Mouse (Mus musculus) bone marrow macrophage, adult 2 months (primary cell): Measurements from ENCODE around the gene Hivep3. TPM values are rescaled to one million over a fixed set of nuclear protein-coding genes. Genes with fewer than 3 reads are reported as not detected.

Experiments
- H3K27ac ChIP-seq: 2 replicates; pipeline ENCODE4 v1.5.1; 2012; ENCODE audit warnings: low read depth, low read length; ENCODE audit not compliant: insufficient read depth
- H3K4me1 ChIP-seq: 2 replicates; pipeline ENCODE4 v1.6.1; 2012; ENCODE audit warnings: low read length; ENCODE audit not compliant: control insufficient read depth, insufficient read depth
- H3K4me3 ChIP-seq: 2 replicates; pipeline ENCODE4 v1.5.1; 2012; ENCODE audit warnings: mild to moderate bottlenecking, low read length, moderate library complexity; ENCODE audit not compliant: insufficient read depth
- CTCF ChIP-seq: IDR thresholded peaks from 2 replicates; pipeline ENCODE4 v1.5.1; 2012; ENCODE audit warnings: low read depth, mild to moderate bottlenecking, low read length, moderate library complexity
- POLR2A ChIP-seq: IDR thresholded peaks from 2 replicates; pipeline ENCODE4 v1.6.1; 2012; ENCODE audit warnings: mild to moderate bottlenecking, low read depth, low read length, borderline replicate concordance
- polyA plus RNA-seq: library from polyadenylated mRNA; stranded (reverse); fragments of >200 nt; gene quantifications from 2 replicates; pipeline ENCODE4 v1.2.4, GENCODE M21; 2012; ENCODE audit not compliant: missing spikeins, insufficient read depth, insufficient read length

Hivep3 gene
- polyA plus RNA-seq, 1 experiment = 19.8 TPM

GRCm38 (mm10) chr4:119914194-119914593 is 180.6 kb downstream of the Hivep3 start:
- Histone ChIP-seq H3K4me1 (peaks cover 22% of the 10 kb centered on the region), H3K4me3 (no peak overlapping the region), H3K27ac (no peak overlapping the region)
- TF ChIP-seq POLR2A = no peak
- no peak for TF ChIP-seq CTCF

GRCm38 (mm10) chr4:119915069-119915468 is 181.5 kb downstream of the Hivep3 start:
- H3K27ac ChIP-seq = no peak overlapping the region
- H3K4me3 ChIP-seq = no peak overlapping the region
- peaks cover 22% of the 10 kb centered on the region for H3K4me1 ChIP-seq
- TF ChIP-seq POLR2A = no peak
- no peak for TF ChIP-seq CTCF

- TF ChIP-seq POLR2A (no peak), CTCF (no peak)
- H3K4me1 ChIP-seq = peaks cover 7% of the 10 kb centered on the region
- no peak overlapping the region for H3K27ac ChIP-seq
- no peak overlapping the region for H3K4me3 ChIP-seq
These were observed 183.9 kb downstream of the Hivep3 start for GRCm38 (mm10) chr4:119917502-119917901.

GRCm38 (mm10) chr4:119919349-119919748 is 185.8 kb downstream of the Hivep3 start:
- no peak overlapping the region for H3K27ac ChIP-seq
- no peak overlapping the region for H3K4me3 ChIP-seq
- TF ChIP-seq CTCF = no peak
- TF ChIP-seq POLR2A = no peak
- H3K4me1 ChIP-seq = no peaks in the 10 kb centered on the region; the same call in 1 of the 2 replicates

GRCm38 (mm10) chr4:119921022-119921717 is 187.6 kb downstream of the Hivep3 start:
- H3K4me3 ChIP-seq = no peak overlapping the region
- TF ChIP-seq POLR2A (no peak), CTCF (no peak; the same call in 1 of the 2 replicates)
- no peak overlapping the region for H3K27ac ChIP-seq
- H3K4me1 ChIP-seq = no peaks in the 10 kb centered on the region; the same call in 1 of the 2 replicates

GRCm38 (mm10) chr4:119921723-119922266 is 188.2 kb downstream of the Hivep3 start:
- TF ChIP-seq POLR2A = no peak
- no peak for TF ChIP-seq CTCF
- Histone ChIP-seq H3K27ac (no peak overlapping the region), H3K4me1 (no peaks in the 10 kb centered on the region; the same call in 1 of the 2 replicates), H3K4me3 (no peak overlapping the region)

GRCm38 (mm10) chr4:119922945-119923344 is 189.4 kb downstream of the Hivep3 start:
- no peak overlapping the region for H3K4me3 ChIP-seq
- no peaks in the 10 kb centered on the region; the same call in 1 of the 2 replicates for H3K4me1 ChIP-seq
- no peak overlapping the region for H3K27ac ChIP-seq
- TF ChIP-seq CTCF = no peak
- TF ChIP-seq POLR2A = no peak

- TF ChIP-seq POLR2A (no peak), CTCF (no peak)
These were observed 189.8 kb downstream of the Hivep3 start for GRCm38 (mm10) chr4:119923410-119923809.

GRCm38 (mm10) chr4:119925052-119925451 is 191.5 kb downstream of the Hivep3 start:
- H3K27ac ChIP-seq = no peak overlapping the region
- H3K4me3 ChIP-seq = no peak overlapping the region
- H3K4me1 ChIP-seq = no peaks in the 10 kb centered on the region; the same call in 1 of the 2 replicates
- TF ChIP-seq POLR2A (no peak), CTCF (no peak)

More at GRCm38 (mm10) chr4:119923410-119923809, 189.8 kb downstream of the Hivep3 start:
- H3K4me1 ChIP-seq = no peaks in the 10 kb centered on the region; the same call in 1 of the 2 replicates
- H3K4me3 ChIP-seq = no peak overlapping the region
- H3K27ac ChIP-seq = no peak overlapping the region

GRCm38 (mm10) chr4:119931923-119932322 is 198.3 kb downstream of the Hivep3 start:
- Histone ChIP-seq H3K27ac (no peak overlapping the region), H3K4me3 (no peak overlapping the region), H3K4me1 (peaks cover 4% of the 10 kb centered on the region; the same call in 1 of the 2 replicates)
- no peak for TF ChIP-seq CTCF
